Mouse (Mus musculus) urinary bladder, postnatal 14 days (tissue): ENCODE results near the gene Acy3.
"Not testable (repeated sequence)": the region's sequence is repeated elsewhere in the genome, so short reads cannot be mapped to it uniquely, and the experiment has no call there.

Experiments
- DNase-seq: peaks from one replicate; pipeline ENCODE4 v3.0.0; 2021; ENCODE audit warnings: low spot score

Gene Acy3

DNA sequence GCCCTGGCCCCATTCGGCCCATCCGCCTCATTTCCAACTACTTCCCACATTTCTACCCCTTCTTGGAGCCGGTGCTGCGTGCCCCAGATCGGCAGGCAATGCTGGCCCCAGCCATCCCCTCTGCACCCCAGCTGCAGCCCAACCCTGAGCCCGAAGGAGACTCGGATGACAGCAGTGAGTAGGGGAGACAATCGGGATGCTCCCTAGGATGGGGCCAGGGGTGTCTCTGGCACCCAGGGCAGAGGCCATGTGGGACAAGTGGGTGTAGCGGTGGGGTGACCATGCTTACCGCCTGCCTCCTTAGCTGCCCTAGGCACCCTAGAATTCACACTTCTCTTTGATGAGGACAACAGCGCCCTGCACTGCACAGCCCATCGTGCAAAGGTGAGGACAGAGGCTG, 17.3 kb downstream of the Acy3 start:
- DNase-seq = no peak

DNA sequence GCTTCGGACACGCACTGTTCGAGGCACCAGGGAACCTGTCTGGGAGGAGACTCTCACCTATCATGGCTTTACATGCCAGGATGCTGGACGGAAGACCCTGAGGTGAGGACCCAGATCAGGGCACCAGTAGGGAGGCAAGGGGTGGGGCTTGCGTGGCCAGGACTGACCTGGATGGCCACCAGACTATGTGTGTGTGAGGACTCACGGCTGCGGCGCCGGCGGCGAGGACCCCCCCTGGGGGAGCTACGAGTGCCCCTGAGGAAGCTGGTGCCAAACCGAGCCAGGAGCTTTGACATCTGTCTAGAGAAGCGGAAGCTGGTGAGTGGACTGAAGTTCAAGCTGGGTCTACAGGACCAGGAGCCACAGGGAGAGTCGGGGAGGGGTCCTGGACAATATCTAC, 18.0 kb downstream of the Acy3 start:
- DNase-seq = no peak

GRCm38 (mm10) chr19:4005091-4005490, 18.7 kb downstream of the Acy3 start:
- no peak for DNase-seq

DNA sequence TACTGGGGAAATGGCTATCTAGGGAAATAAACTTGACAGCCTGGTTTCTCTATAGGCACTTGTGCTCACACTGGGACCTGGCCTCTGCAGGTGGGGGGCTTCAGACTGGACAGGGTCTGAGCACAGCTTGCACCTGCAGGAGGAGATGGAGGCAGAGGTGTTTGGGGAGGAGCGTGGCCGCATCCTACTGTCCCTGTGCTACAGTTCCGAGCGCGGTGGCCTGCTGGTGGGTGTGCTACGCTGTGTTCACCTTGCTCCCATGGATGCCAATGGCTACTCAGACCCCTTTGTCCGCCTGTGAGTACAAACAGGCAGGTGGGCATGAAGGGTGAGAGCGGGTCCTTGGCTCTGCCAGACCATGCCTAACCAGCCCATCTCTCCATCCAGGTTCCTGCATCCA, 19.6 kb downstream of the Acy3 start:
- DNase-seq = no peak

- no peak for DNase-seq
Observed at GRCm38 (mm10) chr19:4011086-4011485, 24.7 kb downstream of the Acy3 start.

DNA sequence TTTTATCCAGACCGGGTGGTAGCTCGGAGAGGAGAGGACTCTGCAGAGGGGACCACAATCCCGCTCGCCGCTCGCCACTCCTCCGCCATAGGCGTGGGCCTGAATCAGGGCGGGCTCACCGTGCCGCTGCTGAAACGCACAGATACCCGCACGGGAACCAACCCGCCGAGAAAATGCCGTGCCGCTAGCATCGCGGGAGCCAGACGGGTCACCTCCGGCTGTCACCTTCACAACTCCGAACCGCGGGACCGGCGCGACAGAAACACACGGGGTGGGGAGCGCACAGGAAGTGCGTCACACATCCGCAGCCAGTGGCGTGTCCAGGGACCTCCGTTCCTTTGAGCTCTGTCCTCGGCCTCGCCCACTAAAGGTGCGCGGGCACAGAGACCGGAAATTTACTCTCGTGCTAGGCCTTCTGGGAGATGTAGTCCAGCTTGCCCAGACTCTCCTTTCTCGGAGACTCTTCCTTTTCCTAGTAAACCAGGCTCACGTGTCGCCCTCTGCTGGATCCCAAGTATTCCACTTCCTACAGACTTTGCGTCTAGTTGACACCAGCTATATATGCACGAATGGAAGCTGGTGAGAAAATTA, 26.2 kb downstream of the Acy3 start, which contains the start of gene Ndufv1:
Ndufv1 (minus strand) TSS at position 375 of the 591 bp plus-strand sequence.
- peak; percentile 97 for DNase-seq

DNA sequence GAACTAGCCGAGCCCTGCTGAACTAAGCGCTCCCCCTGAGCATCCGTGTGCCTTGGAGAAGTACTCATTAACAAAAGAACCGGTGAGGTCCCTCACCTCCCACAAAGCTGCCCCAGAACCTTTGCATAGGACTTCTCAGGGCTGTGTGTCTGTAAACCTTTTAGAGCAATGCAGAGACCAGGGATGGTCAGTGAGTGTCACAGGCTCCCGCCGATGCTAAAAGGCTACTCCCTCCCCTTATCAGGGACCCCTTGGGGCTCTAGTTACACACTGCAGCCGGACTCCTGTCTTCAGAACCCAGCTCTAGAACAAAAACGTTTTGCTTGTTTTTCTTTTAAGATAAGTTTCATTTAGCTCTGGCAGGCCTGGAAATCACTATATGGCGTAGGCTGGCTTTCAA, 26.7 kb downstream of the Acy3 start:
- DNase-seq = no peak

DNA sequence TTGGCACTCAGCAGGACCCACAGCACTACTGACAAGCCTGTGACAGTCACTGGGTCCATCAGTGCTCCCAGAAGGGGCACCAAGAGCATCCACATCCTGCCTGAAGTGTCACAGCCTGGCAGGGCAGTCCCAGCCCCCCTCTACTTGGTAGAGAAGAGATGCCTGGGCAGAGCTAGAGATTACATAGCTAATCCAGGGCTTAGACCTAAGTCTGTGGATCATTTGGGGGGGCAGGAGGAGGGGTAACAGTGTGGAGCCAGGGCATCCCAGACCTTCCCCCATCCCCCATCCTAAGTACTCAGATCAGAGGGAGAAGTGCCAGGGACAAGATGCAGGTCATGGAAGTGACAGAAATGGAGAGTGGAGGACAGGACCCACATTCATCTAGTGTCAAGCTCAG, 28.4 kb downstream of the Acy3 start:
- DNase-seq = no peak

- no peak for DNase-seq
Observed at GRCm38 (mm10) chr19:4015635-4016034, 29.3 kb downstream of the Acy3 start.

- DNase-seq = no peak
Observed at GRCm38 (mm10) chr19:4017921-4018587, 31.7 kb downstream of the Acy3 start.

DNA sequence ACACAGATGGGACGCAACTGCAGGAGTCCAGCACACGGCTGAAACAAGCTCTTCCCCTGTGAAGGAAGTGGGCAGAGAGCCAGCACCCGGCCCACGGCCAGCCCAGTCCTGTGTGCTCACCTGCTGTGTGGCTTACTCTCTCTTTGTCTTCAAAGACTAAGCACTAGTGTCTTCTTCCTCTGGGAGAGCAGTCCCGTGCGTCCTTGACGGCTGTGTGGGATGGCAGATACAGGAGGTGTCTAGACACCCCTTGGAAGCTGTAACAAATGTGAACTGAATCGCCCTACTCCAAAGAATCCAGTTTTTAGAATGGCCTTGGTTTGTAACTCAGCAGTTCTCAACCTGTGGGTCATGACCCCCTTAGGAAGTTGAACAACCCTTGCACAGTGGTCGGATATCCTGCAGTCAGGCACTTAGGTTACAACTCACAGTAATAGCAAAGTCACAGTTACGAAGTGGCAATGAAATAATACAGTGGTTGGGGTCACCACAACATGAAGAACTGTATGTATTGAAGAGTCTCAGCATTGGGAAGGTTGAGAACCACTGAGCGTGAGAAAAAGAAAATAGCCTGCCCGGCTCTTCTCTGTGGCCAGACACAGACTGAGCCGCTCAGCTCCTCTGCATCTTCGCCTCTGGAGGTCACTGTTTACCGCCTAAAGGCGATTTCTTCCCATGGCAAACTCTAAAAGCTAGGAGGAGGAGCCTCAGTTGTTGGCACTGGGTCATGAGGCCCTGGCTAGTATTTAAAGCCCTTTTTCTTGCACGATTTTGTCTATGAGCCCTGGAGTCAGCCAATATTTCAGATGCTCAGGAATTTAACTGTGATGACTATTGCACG, 32.6 kb downstream of the Acy3 start:
- peak; percentile 86 for DNase-seq

DNA sequence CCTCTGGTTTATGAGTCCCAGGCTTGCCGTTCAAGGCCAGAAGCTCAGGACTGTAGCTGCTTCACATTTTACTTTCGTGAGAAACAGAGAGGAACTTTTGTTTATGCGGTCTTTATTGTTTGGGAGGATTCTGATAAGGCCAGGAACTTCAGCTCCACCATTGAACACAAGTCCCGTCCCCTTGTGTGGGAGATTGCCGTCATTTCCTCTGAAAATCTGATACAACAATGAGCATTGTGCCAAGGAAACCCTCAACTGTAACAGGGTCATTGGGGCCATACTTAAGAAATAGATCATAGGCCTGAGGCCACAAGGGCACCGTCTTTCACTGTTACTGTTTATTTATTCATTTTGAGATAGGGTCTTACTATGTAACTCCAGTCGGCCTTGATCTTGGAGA, 36.8 kb downstream of the Acy3 start:
- no peak for DNase-seq

GRCm38 (mm10) chr19:4027576-4027975, 41.2 kb downstream of the Acy3 start:
- DNase-seq = no peak

- no peak for DNase-seq
Observed at GRCm38 (mm10) chr19:4032668-4033067, 46.3 kb downstream of the Acy3 start.

DNA sequence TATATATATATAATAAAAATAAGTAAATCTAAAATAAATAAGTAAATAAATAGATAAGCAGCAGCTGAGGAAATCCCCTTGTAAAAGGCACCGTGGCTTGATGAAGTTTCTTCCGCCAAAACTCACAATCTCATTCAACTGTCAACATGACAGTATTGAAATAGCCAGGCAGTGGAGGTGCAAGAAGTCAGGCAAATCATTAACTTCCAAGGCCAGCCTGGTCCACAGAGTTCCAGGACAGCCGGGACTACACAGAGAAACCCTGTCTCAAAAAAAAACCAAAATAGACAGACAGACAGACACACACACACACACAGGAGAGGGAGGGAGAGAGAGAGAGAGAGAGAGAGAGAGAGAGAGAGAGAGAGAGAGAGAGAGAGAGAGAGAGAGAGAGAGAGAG, 46.9 kb downstream of the Acy3 start:
- no peak for DNase-seq

- DNase-seq = no peak
Observed at GRCm38 (mm10) chr19:4033742-4034141, 47.4 kb downstream of the Acy3 start.

DNA sequence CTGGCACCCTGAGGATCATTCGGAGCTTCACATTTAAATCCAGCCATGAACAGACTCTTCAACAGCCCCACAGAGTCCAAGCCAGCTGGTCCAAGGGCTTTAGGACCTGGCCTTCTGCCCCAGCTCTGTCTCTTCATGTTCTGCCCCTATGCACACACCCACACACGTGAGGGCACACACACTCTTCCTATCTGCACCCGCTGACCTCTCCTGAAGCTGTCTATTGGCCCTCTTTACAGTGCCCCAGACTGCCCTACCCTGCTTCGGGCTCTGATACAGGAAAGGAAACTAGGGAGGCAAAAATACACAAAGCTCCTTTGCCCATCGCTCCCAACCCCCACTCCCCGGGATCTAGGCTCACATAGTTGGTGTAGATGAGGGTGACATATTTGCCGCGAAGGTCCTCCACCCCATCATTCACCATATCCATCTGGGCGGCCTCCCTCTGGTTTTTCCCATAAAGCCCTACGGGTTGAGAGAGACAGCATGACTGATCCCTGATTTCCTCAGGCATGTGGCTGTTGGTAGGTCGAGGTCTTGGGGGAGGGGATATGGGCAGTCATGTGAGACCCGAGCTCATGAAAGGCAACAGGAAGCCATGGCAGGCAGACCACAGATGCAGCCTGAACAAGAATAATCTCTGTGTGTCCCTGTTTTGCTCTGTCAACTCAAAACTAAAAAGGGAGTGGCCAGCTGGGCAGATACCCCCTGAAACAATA, 50.1 kb downstream of the Acy3 start:
- DNase-seq = no peak

GRCm38 (mm10) chr19:4037154-4037787, 50.9 kb downstream of the Acy3 start:
- not testable (repeated sequence) for DNase-seq

DNA sequence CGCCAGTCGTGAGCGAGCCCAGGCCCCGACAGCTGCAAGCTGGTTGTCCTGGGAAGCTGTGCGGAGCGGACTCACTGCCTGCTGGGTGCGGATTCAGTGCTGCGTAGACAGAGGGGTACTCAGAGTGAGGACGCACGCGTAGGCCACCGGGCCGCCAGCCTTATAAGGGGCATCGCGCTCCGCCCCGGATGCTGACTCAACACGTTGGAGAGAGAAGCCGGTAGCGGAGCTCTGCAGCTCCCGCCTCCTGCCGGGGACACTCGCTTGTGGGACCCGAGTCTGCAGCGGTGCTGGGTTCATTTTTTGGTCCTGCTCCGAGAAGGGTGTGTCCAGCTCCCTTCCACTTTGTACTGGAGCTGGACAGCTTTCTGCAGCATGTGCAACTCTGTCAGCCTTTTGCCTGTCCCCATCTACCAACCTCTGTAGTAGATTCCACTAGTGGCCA, 51.4 kb downstream of the Acy3 start, which contains the start of gene Gstp1:
Gstp1 (minus strand) TSS at position 198 of the 445 bp plus-strand sequence.
- peak; percentile 92 for DNase-seq
